Mouse (Mus musculus): ENCODE measurements around the gene Siae. TPM values are rescaled to one million over a fixed set of nuclear protein-coding genes. Genes with fewer than 3 reads are reported as not detected.

Siae gene
- polyA plus RNA-seq, 1 experiment: 10.0 TPM

- Histone ChIP-seq H3K4me1 (replicated peaks; ENCODE audit: control insufficient read depth, insufficient read depth, low read length) (0 out of 2 replicates have a peak, but pooled peaks cover 6% of the 10 kb centered on the region), H3K36me3 (ENCODE audit: control insufficient read depth, insufficient read depth, low read length) (no peaks in the 10 kb centered on the region), H3K27ac (ENCODE audit: control insufficient read depth, insufficient read depth, low read length) (no peak overlapping the region), H3K4me3 (ENCODE audit: control insufficient read depth, insufficient read depth, low read length) (peak overlapping the region; percentile 12), H3K27me3 (ENCODE audit: control insufficient read depth, insufficient read depth, low read length) (no peaks in the 10 kb centered on the region)
- 82% methylated on average over 17 of the region's 17 CpGs for WGBS
- DNase-seq: no peak
- TF ChIP-seq POLR2A (IDR thresholded peaks at IDR 0.05; ENCODE audit: control insufficient read depth, extremely low read depth, insufficient read depth, low read length, poor library complexity) (no peak), CTCF (IDR thresholded peaks at IDR 0.05; ENCODE audit: borderline replicate concordance, control insufficient read depth, extremely low read depth, insufficient read depth, low read length, poor library complexity) (no peak)
These were observed 10.3 kb upstream of the Siae start for GRCm38 (mm10) chr9:37545166-37545610.

DNA sequence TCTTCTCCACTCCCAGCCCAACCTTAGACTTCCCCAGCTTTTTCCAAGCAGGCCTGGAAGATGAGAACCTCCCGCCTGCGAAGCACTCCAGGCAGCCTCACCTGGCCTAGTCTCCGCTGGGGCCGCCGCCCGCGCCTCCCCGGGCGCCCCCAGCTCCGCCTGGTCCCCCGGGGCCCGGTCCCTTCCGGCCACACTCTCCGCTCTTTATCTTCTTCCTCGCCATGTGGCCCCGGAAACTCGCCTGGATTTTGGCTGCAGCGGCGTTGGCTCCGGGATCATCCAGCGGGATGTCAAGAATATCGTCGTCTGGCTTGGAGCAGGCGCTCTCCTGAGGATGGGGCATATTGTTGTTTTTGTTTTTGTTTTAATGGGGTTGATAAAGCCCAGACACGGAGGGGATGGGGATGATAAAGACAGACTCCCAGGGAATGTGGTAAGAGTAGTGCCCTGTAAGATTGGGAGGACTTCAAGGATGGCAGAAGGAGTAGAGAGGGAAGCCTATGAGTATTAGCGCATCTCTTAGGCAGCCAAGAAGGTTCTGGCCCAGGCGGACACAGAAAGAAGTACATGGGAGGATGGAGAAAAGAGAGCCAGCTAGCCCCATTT, 9.5 kb upstream of the Siae start:
- Histone ChIP-seq H3K27me3 (ENCODE audit: control insufficient read depth, insufficient read depth, low read length) (no peaks in the 10 kb centered on the region), H3K36me3 (ENCODE audit: control insufficient read depth, insufficient read depth, low read length) (no peaks in the 10 kb centered on the region), H3K27ac (ENCODE audit: control insufficient read depth, insufficient read depth, low read length) (no peak overlapping the region), H3K4me3 (ENCODE audit: control insufficient read depth, insufficient read depth, low read length) (no peak overlapping the region), H3K4me1 (replicated peaks; ENCODE audit: control insufficient read depth, insufficient read depth, low read length) (0 out of 2 replicates have a peak, but pooled peaks cover 6% of the 10 kb centered on the region)
- no peak for DNase-seq
- WGBS: 87% methylated on average over 27 of the region's 27 CpGs
- TF ChIP-seq POLR2A (IDR thresholded peaks at IDR 0.05; ENCODE audit: control insufficient read depth, extremely low read depth, insufficient read depth, low read length, poor library complexity) (no peak), CTCF (IDR thresholded peaks at IDR 0.05; ENCODE audit: borderline replicate concordance, control insufficient read depth, extremely low read depth, insufficient read depth, low read length, poor library complexity) (no peak)

DNA sequence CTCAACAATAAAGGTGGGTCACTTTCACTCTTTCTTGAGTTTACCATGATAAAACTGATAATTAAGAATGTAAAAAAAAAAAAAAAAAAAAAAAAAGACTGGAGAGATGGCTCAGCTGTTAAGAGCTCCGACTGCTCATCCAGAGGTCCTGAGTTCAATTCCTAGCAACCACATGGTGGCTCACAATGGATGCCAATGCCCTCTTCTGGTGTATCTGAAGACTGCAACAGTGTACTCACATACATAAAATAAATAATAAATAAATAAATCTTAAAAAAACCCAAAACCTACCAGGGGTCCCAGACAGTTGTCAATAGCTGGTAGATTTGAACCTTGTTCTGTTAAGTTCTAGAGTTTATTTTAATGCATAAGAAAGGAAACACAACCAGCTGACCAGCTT, 8.6 kb upstream of the Siae start:
- 100% methylated on average over 1 of the region's 1 CpGs for WGBS
- H3K27ac ChIP-seq (ENCODE audit: control insufficient read depth, insufficient read depth, low read length): no peak overlapping the region
- DNase-seq: no peak
- peaks cover 9% of the 10 kb centered on the region for H3K4me1 ChIP-seq (replicated peaks; ENCODE audit: control insufficient read depth, insufficient read depth, low read length)
- TF ChIP-seq CTCF (IDR thresholded peaks at IDR 0.05; ENCODE audit: borderline replicate concordance, control insufficient read depth, extremely low read depth, insufficient read depth, low read length, poor library complexity) (no peak), POLR2A (IDR thresholded peaks at IDR 0.05; ENCODE audit: control insufficient read depth, extremely low read depth, insufficient read depth, low read length, poor library complexity) (no peak)
- no peak overlapping the region for H3K4me3 ChIP-seq (ENCODE audit: control insufficient read depth, insufficient read depth, low read length)
- H3K36me3 ChIP-seq (ENCODE audit: control insufficient read depth, insufficient read depth, low read length): no peaks in the 10 kb centered on the region
- H3K27me3 ChIP-seq (ENCODE audit: control insufficient read depth, insufficient read depth, low read length): no peaks in the 10 kb centered on the region

GRCm38 (mm10) chr9:37550435-37550834, 5.1 kb upstream of the Siae start:
- no peak for DNase-seq
- Histone ChIP-seq H3K4me3 (ENCODE audit: control insufficient read depth, insufficient read depth, low read length) (no peak overlapping the region), H3K27me3 (ENCODE audit: control insufficient read depth, insufficient read depth, low read length) (no peaks in the 10 kb centered on the region), H3K27ac (ENCODE audit: control insufficient read depth, insufficient read depth, low read length) (no peak overlapping the region), H3K36me3 (ENCODE audit: control insufficient read depth, insufficient read depth, low read length) (no peaks in the 10 kb centered on the region), H3K4me1 (replicated peaks; ENCODE audit: control insufficient read depth, insufficient read depth, low read length) (peaks cover 28% of the 10 kb centered on the region)
- TF ChIP-seq POLR2A (IDR thresholded peaks at IDR 0.05; ENCODE audit: control insufficient read depth, extremely low read depth, insufficient read depth, low read length, poor library complexity) (no peak), CTCF (IDR thresholded peaks at IDR 0.05; ENCODE audit: borderline replicate concordance, control insufficient read depth, extremely low read depth, insufficient read depth, low read length, poor library complexity) (no peak)
- WGBS: 89% methylated on average over 1 of the region's 1 CpGs

DNA sequence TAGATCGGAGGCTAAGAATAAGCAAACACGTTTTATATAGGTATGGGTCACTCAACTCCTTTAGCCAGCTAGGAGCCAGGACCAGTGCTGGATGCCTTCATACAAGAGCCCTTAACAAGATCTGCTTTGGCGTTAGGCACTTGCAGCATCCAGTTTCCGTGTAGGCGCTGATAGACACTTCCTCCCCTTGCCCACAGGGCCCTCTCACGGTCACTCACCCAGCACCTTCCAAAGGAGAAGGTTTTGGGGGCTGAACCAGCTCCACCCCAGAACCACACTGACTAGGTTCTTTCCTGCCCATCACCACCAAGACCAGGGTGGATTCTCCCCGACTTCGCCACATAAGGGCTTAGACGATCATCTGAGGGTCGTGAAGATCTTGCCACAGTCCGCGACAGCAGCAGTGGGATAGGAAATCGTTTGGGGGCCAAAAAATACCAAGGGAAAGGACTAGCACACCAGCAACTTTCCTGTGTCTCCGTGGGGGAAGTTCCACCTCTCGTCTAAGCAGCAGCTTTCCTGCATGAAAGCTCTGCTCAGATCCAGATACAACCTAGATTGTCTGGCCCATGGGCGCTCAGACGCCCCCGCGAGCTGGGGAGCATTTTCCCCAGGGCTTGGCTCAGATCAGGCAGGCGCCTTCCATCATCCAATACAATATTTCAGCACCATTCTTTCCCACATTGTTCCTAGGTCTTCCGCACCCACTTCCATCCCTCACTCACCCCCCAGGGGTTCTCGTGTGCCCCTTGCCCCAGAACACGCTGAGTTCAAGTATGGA, 3.6 kb upstream of the Siae start:
- H3K4me3 ChIP-seq (ENCODE audit: control insufficient read depth, insufficient read depth, low read length): peak overlapping the region; percentile 43
- TF ChIP-seq POLR2A (IDR thresholded peaks at IDR 0.05; ENCODE audit: control insufficient read depth, extremely low read depth, insufficient read depth, low read length, poor library complexity) (no peak), CTCF (IDR thresholded peaks at IDR 0.05; ENCODE audit: borderline replicate concordance, control insufficient read depth, extremely low read depth, insufficient read depth, low read length, poor library complexity) (no peak)
- no peaks in the 10 kb centered on the region for H3K36me3 ChIP-seq (ENCODE audit: control insufficient read depth, insufficient read depth, low read length)
- H3K27me3 ChIP-seq (ENCODE audit: control insufficient read depth, insufficient read depth, low read length): no peaks in the 10 kb centered on the region
- DNase-seq: no peak
- peaks cover 31% of the 10 kb centered on the region for H3K4me1 ChIP-seq (replicated peaks; ENCODE audit: control insufficient read depth, insufficient read depth, low read length)
- WGBS: 3% methylated on average over 23 of the region's 23 CpGs
- H3K27ac ChIP-seq (ENCODE audit: control insufficient read depth, insufficient read depth, low read length): no peak overlapping the region

GRCm38 (mm10) chr9:37552536-37553293, 2.8 kb upstream of the Siae start, which contains the start of gene Nrgn:
TSS of gene Nrgn (minus strand) at chr9:37552904.
- Histone ChIP-seq H3K4me3 (ENCODE audit: control insufficient read depth, insufficient read depth, low read length) (peak within 1 kb of the TSS; percentile 43), H3K27ac (ENCODE audit: control insufficient read depth, insufficient read depth, low read length) (no peak within 1 kb of the TSS), H3K27me3 (ENCODE audit: control insufficient read depth, insufficient read depth, low read length) (no peaks in the 10 kb centered on the region), H3K36me3 (ENCODE audit: control insufficient read depth, insufficient read depth, low read length) (no peaks in the 10 kb centered on the region), H3K4me1 (replicated peaks; ENCODE audit: control insufficient read depth, insufficient read depth, low read length) (peaks cover 31% of the 10 kb centered on the region)
- TF ChIP-seq POLR2A (IDR thresholded peaks at IDR 0.05; ENCODE audit: control insufficient read depth, extremely low read depth, insufficient read depth, low read length, poor library complexity): no peak
- no peak for TF ChIP-seq CTCF (IDR thresholded peaks at IDR 0.05; ENCODE audit: borderline replicate concordance, control insufficient read depth, extremely low read depth, insufficient read depth, low read length, poor library complexity)
- 5% methylated on average over 31 of the region's 31 CpGs for WGBS
- peak; percentile 75 for DNase-seq

All from thymus, adult 2 months (tissue).